Mouse (Mus musculus): ENCODE measurements at regions not wholly inside any gene's neighbourhood (a gene's known extent, or its start where the extent isn't known, plus 50 kb on each side); places are given as distances from the start of the nearest gene placed in this dataset.

- Histone ChIP-seq H3K27me3 (ENCODE audit: control insufficient read depth, insufficient read depth, low read length) (no peaks in the 10 kb centered on the region), H3K36me3 (ENCODE audit: control insufficient read depth, insufficient read depth, low read length) (no peaks in the 10 kb centered on the region), H3K9ac (ENCODE audit: low read length) (no peak overlapping the region), H3K9me3 (replicated peaks; ENCODE audit: control insufficient read depth, low read length) (no peaks in the 10 kb centered on the region), H3K4me3 (replicated peaks; ENCODE audit: low read length) (no peak overlapping the region), H3K4me2 (ENCODE audit: low read depth, low read length) (no peak overlapping the region), H3K4me1 (ENCODE audit: control insufficient read depth, insufficient read depth, low read length) (no peaks in the 10 kb centered on the region), H3K27ac (ENCODE audit: low read length) (no peak overlapping the region)
- no peak for ATAC-seq (ENCODE audit: insufficient read depth, low FRiP score)
- 46% methylated on average over 4 of the region's 4 CpGs for WGBS
Observed at GRCm38 (mm10) chr3:54017943-54018649, 137.7 kb upstream of the Trpc4 start.

DNA sequence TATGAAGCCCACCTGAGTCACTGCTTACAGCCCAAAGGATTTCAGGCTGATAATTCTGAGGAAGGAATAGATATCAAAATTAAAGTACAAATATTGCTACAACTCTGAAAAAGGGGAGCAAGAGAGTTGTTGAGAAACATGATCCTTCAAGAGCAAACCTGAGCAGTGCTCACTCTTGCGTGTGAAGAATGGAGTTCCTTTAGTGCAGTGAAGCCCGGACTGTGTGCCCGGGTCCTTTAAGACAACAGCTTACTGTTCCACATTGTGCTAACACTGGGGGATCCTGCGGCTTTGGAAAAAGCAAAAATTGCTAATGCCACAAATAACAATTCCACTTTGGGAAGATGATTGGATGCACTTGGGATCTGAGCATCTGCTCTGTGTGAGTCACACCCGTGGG, 139.0 kb upstream of the Trpc4 start:
- no peaks in the 10 kb centered on the region for H3K4me1 ChIP-seq (ENCODE audit: control insufficient read depth, insufficient read depth, low read length)
- H3K27ac ChIP-seq (ENCODE audit: low read length): no peak overlapping the region
- no peak overlapping the region for H3K4me3 ChIP-seq (replicated peaks; ENCODE audit: low read length)
- no peaks in the 10 kb centered on the region for H3K9me3 ChIP-seq (replicated peaks; ENCODE audit: control insufficient read depth, low read length)
- no peak for ATAC-seq (ENCODE audit: insufficient read depth, low FRiP score)
- H3K9ac ChIP-seq (ENCODE audit: low read length): no peak overlapping the region
- WGBS: 87% methylated on average over 5 of the region's 5 CpGs
- H3K27me3 ChIP-seq (ENCODE audit: control insufficient read depth, insufficient read depth, low read length): no peaks in the 10 kb centered on the region
- no peak overlapping the region for H3K4me2 ChIP-seq (ENCODE audit: low read depth, low read length)
- no peaks in the 10 kb centered on the region for H3K36me3 ChIP-seq (ENCODE audit: control insufficient read depth, insufficient read depth, low read length)

GRCm38 (mm10) chr3:54011016-54011415, 144.8 kb upstream of the Trpc4 start:
- Histone ChIP-seq H3K27ac (ENCODE audit: low read length) (no peak overlapping the region), H3K9ac (ENCODE audit: low read length) (no peak overlapping the region), H3K4me1 (ENCODE audit: control insufficient read depth, insufficient read depth, low read length) (no peaks in the 10 kb centered on the region), H3K27me3 (ENCODE audit: control insufficient read depth, insufficient read depth, low read length) (no peaks in the 10 kb centered on the region), H3K4me3 (replicated peaks; ENCODE audit: low read length) (no peak overlapping the region), H3K36me3 (ENCODE audit: control insufficient read depth, insufficient read depth, low read length) (no peaks in the 10 kb centered on the region), H3K9me3 (replicated peaks; ENCODE audit: control insufficient read depth, low read length) (no peaks in the 10 kb centered on the region), H3K4me2 (ENCODE audit: low read depth, low read length) (no peak overlapping the region)
- 82% methylated on average over 2 of the region's 2 CpGs for WGBS
- ATAC-seq (ENCODE audit: insufficient read depth, low FRiP score): no peak

DNA sequence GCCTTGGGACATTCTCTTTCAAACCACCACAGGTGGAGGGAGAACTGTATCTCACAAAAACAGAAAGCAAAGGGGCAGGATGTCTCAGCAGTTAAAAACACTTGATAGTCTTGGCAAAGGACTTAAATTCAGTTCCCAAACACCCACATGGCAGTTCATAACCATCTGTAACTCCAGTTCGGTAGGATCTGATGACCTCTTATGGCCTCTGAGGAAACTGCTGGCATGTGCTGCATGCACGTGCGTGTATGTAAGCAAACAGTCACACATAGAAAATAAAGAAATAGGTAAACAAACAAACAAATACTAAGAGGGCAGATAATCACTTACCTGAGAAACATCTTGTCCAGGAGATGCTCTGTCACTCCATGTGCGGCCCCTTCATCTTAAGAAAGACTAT, 129.4 kb upstream of the Ufm1 start:
- no peaks in the 10 kb centered on the region for H3K27me3 ChIP-seq (ENCODE audit: control insufficient read depth, insufficient read depth, low read length)
- 74% methylated on average over 4 of the region's 4 CpGs for WGBS

GRCm38 (mm10) chr3:53988796-53989195, 125.2 kb upstream of the Ufm1 start:
- 72% methylated on average over 9 of the region's 9 CpGs for WGBS
- no peak for ATAC-seq (ENCODE audit: insufficient read depth, low FRiP score)

More for the DNA sequence above, 129.4 kb upstream of the Ufm1 start:
- Histone ChIP-seq H3K4me1 (ENCODE audit: control insufficient read depth, insufficient read depth, low read length) (no peaks in the 10 kb centered on the region), H3K4me3 (replicated peaks; ENCODE audit: low read length) (no peak overlapping the region), H3K9ac (ENCODE audit: low read length) (no peak overlapping the region), H3K36me3 (ENCODE audit: control insufficient read depth, insufficient read depth, low read length) (no peaks in the 10 kb centered on the region), H3K27ac (ENCODE audit: low read length) (no peak overlapping the region), H3K4me2 (ENCODE audit: low read depth, low read length) (no peak overlapping the region), H3K9me3 (replicated peaks; ENCODE audit: control insufficient read depth, low read length) (no peaks in the 10 kb centered on the region)
- no peak for ATAC-seq (ENCODE audit: insufficient read depth, low FRiP score)

DNA sequence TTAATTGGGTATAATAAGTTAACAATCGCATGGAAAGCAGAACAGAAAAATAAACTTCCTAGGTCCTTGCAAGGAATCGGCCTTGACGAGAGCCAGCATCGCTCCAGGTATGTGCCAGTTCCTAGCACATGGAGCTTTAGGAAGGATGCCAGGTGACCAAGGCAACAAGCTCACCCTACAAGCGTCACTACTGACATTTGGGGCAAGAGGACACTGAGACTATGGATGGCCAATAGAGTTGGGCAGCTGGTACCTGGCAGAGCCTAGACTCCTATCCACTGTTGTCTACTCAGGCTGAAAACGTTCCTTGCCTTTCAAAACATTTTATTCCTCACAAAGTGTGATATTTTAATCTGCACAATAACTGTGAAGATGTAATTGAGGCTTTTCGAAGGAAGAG, 124.6 kb upstream of the Ufm1 start:
- H3K9me3 ChIP-seq (replicated peaks; ENCODE audit: control insufficient read depth, low read length): no peaks in the 10 kb centered on the region
- H3K27ac ChIP-seq (ENCODE audit: low read length): no peak overlapping the region
- no peak overlapping the region for H3K9ac ChIP-seq (ENCODE audit: low read length)
- no peak overlapping the region for H3K4me3 ChIP-seq (replicated peaks; ENCODE audit: low read length)
- no peaks in the 10 kb centered on the region for H3K4me1 ChIP-seq (ENCODE audit: control insufficient read depth, insufficient read depth, low read length)
- H3K36me3 ChIP-seq (ENCODE audit: control insufficient read depth, insufficient read depth, low read length): no peaks in the 10 kb centered on the region
- no peak for ATAC-seq (ENCODE audit: insufficient read depth, low FRiP score)
- H3K4me2 ChIP-seq (ENCODE audit: low read depth, low read length): no peak overlapping the region
- WGBS: 83% methylated on average over 7 of the region's 7 CpGs
- H3K27me3 ChIP-seq (ENCODE audit: control insufficient read depth, insufficient read depth, low read length): no peaks in the 10 kb centered on the region

More at GRCm38 (mm10) chr3:53988796-53989195, 125.2 kb upstream of the Ufm1 start:
- no peak overlapping the region for H3K27ac ChIP-seq (ENCODE audit: low read length)
- no peak overlapping the region for H3K4me2 ChIP-seq (ENCODE audit: low read depth, low read length)
- no peak overlapping the region for H3K4me3 ChIP-seq (replicated peaks; ENCODE audit: low read length)
- no peaks in the 10 kb centered on the region for H3K4me1 ChIP-seq (ENCODE audit: control insufficient read depth, insufficient read depth, low read length)
- no peaks in the 10 kb centered on the region for H3K9me3 ChIP-seq (replicated peaks; ENCODE audit: control insufficient read depth, low read length)
- no peaks in the 10 kb centered on the region for H3K27me3 ChIP-seq (ENCODE audit: control insufficient read depth, insufficient read depth, low read length)
- H3K36me3 ChIP-seq (ENCODE audit: control insufficient read depth, insufficient read depth, low read length): no peaks in the 10 kb centered on the region
- no peak overlapping the region for H3K9ac ChIP-seq (ENCODE audit: low read length)

DNA sequence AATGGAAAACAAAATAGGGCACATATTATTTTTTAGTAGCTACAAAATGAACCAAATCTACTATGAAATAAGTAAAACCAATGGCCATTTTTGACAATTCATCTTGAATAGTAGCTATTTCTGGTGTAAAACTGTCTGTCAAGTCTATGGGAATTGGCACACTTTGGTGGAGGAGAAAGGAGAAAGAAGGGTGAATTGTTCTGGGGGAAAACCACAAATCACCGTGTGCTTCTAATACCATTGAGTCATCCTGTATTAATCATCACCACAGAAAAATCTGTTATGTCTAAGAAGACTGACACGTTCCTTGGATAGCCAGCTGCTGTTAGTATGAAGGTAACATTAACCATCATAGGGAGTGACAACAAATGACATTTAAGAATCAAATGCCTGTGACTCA, 123.7 kb upstream of the Ufm1 start:
- H3K36me3 ChIP-seq (ENCODE audit: control insufficient read depth, insufficient read depth, low read length): no peaks in the 10 kb centered on the region

DNA sequence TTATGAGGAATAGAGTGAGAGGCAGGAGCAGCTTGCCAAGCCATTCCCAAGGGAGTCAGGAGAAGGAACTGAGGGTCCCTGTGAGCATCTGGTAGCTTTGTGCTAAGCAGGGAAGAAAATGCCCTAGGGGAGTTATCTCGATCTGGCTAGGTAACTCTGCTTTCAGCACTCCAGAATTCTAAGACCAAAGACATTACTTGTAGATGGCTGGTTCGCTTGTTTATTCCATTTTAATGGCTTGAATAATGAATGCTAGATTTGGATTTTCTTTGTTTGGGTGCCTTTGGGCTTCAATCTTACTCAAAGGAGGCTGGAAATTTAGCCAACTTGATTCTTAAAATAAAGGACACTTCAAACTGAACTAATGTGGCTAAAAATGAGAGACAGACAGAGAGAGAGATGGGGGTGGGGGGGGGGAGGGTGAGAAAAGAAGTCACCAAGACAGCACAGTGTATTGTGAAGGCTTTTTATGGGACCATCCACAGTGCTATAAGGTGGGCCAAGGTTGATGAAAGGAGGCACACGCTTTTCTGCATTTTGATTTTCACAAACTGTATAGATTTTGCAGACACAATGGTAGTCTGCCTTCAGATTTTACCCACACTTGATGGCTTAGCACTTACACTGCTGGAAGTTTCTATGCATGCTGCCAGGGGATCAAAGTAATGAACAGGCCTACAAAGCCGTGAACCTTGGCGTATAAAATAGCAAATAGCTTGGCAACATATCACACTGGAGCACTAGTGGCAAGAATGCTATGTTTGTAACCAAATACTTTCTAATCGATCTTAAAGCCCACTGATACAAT, 121.3 kb upstream of the Ufm1 start:
- ATAC-seq (ENCODE audit: insufficient read depth, low FRiP score): no peak
- Histone ChIP-seq H3K9ac (ENCODE audit: low read length) (no peak overlapping the region), H3K4me2 (ENCODE audit: low read depth, low read length) (no peak overlapping the region), H3K4me3 (replicated peaks; ENCODE audit: low read length) (no peak overlapping the region), H3K36me3 (ENCODE audit: control insufficient read depth, insufficient read depth, low read length) (no peaks in the 10 kb centered on the region), H3K27ac (ENCODE audit: low read length) (no peak overlapping the region), H3K27me3 (ENCODE audit: control insufficient read depth, insufficient read depth, low read length) (no peaks in the 10 kb centered on the region), H3K9me3 (replicated peaks; ENCODE audit: control insufficient read depth, low read length) (no peaks in the 10 kb centered on the region), H3K4me1 (ENCODE audit: control insufficient read depth, insufficient read depth, low read length) (no peaks in the 10 kb centered on the region)
- WGBS: 84% methylated on average over 6 of the region's 6 CpGs

More for the DNA sequence above, 123.7 kb upstream of the Ufm1 start:
- Histone ChIP-seq H3K9ac (ENCODE audit: low read length) (no peak overlapping the region), H3K9me3 (replicated peaks; ENCODE audit: control insufficient read depth, low read length) (no peaks in the 10 kb centered on the region), H3K27ac (ENCODE audit: low read length) (no peak overlapping the region), H3K27me3 (ENCODE audit: control insufficient read depth, insufficient read depth, low read length) (no peaks in the 10 kb centered on the region), H3K4me1 (ENCODE audit: control insufficient read depth, insufficient read depth, low read length) (no peaks in the 10 kb centered on the region), H3K4me3 (replicated peaks; ENCODE audit: low read length) (no peak overlapping the region), H3K4me2 (ENCODE audit: low read depth, low read length) (no peak overlapping the region)
- ATAC-seq (ENCODE audit: insufficient read depth, low FRiP score): no peak
- WGBS: 66% methylated on average over 2 of the region's 2 CpGs

DNA sequence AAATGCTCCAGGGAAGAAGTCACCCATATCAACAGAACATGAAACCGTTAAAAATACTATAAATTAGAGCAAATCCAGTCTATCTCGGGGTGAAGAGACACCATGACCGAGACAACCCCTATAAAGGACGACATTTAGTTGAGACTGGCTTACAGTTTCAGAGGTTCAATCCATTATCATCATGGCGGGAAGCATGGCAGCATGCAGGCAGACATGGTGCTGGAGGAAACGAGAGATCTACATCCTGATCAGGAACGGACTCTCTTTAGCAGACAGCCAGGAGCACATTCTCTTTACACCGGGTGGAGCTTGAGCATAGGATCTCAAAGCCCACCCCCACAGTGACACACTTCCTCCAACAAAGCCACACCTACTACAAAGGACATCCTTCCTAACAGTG, 118.7 kb upstream of the Ufm1 start:
- no peaks in the 10 kb centered on the region for H3K9me3 ChIP-seq (replicated peaks; ENCODE audit: control insufficient read depth, low read length)
- no peaks in the 10 kb centered on the region for H3K4me1 ChIP-seq (ENCODE audit: control insufficient read depth, insufficient read depth, low read length)
- no peaks in the 10 kb centered on the region for H3K27me3 ChIP-seq (ENCODE audit: control insufficient read depth, insufficient read depth, low read length)
- no peak for ATAC-seq (ENCODE audit: insufficient read depth, low FRiP score)
- H3K9ac ChIP-seq (ENCODE audit: low read length): no peak overlapping the region
- H3K36me3 ChIP-seq (ENCODE audit: control insufficient read depth, insufficient read depth, low read length): no peaks in the 10 kb centered on the region
- no peak overlapping the region for H3K4me2 ChIP-seq (ENCODE audit: low read depth, low read length)
- no peak overlapping the region for H3K27ac ChIP-seq (ENCODE audit: low read length)
- WGBS: 96% methylated on average over 8 of the region's 8 CpGs
- no peak overlapping the region for H3K4me3 ChIP-seq (replicated peaks; ENCODE audit: low read length)

Measured in stomach, embryonic 16.5 days (tissue).